Mouse (Mus musculus) bone marrow, adult 2 months (tissue): ENCODE measurements around the gene Mog. TPM values are rescaled to one million over a fixed set of nuclear protein-coding genes. Genes with fewer than 3 reads are reported as not detected.

Experiments
- H3K27ac ChIP-seq: fragments of 200-500 bp; 2 replicates; pipeline ENCODE4 v1.5.1; 2012; ENCODE audit warnings: low read depth, mild to moderate bottlenecking, control low read depth, inconsistent platforms, low read length; ENCODE audit not compliant: control insufficient read depth, poor library complexity, insufficient read depth
- H3K4me1 ChIP-seq: fragments of 200-500 bp; 2 replicates; pipeline ENCODE4 v1.6.1; 2011; ENCODE audit warnings: low read length; ENCODE audit not compliant: control insufficient read depth, insufficient read depth
- H3K4me3 ChIP-seq: fragments of 200-500 bp; replicated peaks from 2 replicates; pipeline ENCODE3; 2011; ENCODE audit warnings: mild to moderate bottlenecking, low read depth, low read length, control low read depth; ENCODE audit not compliant: control insufficient read depth
- CTCF ChIP-seq: fragments of 200-500 bp; IDR thresholded peaks from 2 replicates; pipeline ENCODE4 v1.5.1; 2011; ENCODE audit warnings: low read length, control low read depth; ENCODE audit not compliant: control insufficient read depth, insufficient read depth
- POLR2A ChIP-seq: fragments of 200-500 bp; IDR thresholded peaks from 2 replicates; pipeline ENCODE4 v1.6.1; 2011; ENCODE audit warnings: low read depth, mild to moderate bottlenecking, control low read depth, low read length, borderline replicate concordance; ENCODE audit not compliant: control insufficient read depth
- WGBS: fragments of 180-500 bp; shearing (Covaris S2); methylation state at CpG from one replicate; pipeline ENCODE4 v1.1.7; 2018; 5-methylcytosine and 5-hydroxymethylcytosine counted together
- polyA plus RNA-seq: library from polyadenylated mRNA; stranded (reverse); fragments of >200 nt; gene quantifications from 2 replicates; pipeline ENCODE4 v1.2.4, GENCODE M21; 2011; ENCODE audit warnings: low replicate concordance; ENCODE audit not compliant: missing spikeins, insufficient read depth, insufficient read length

Gene Mog
- polyA plus RNA-seq, 1 experiment: not detected

- no peak for TF ChIP-seq POLR2A
- TF ChIP-seq CTCF: no peak
- H3K27ac ChIP-seq: no peak overlapping the region
- no peaks in the 10 kb centered on the region; the same call in 1 of the 2 replicates for H3K4me1 ChIP-seq
- no peak overlapping the region for H3K4me3 ChIP-seq
- 34% methylated on average over 17 of the region's 17 CpGs for WGBS
Measured at GRCm38 (mm10) chr17:37009460-37010042, 13.6 kb downstream of the Mog start.

DNA sequence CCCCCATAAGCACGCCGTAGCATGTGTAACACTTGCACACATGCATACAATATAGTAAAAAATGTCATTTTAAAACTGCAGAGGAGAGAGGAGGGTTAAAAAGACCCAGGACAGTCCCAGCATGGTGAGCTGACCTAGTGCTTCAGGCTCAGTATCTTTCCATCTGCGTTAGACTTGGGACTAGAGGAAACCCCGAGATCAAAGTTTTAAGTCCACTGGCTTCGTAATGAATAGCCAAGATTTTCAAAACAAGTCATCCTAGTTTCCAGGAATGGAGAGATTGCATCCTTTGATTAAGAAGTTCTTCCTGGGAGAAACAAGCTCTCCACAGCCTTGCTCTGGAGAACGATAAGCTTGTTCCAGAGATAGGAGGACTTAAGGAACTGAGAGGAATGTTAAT is 15.0 kb downstream of the Mog start:
- no peak overlapping the region for H3K27ac ChIP-seq
- TF ChIP-seq POLR2A (no peak), CTCF (no peak)
- WGBS: 90% methylated on average over 6 of the region's 6 CpGs

GRCm38 (mm10) chr17:37003366-37003765 is 19.8 kb downstream of the Mog start:
- TF ChIP-seq CTCF: no peak
- no peak for TF ChIP-seq POLR2A
- 66% methylated on average over 4 of the region's 4 CpGs for WGBS
- no peak overlapping the region for H3K27ac ChIP-seq
- no peaks in the 10 kb centered on the region; the same call in 1 of the 2 replicates for H3K4me1 ChIP-seq
- no peak overlapping the region for H3K4me3 ChIP-seq

More for the DNA sequence above, 15.0 kb downstream of the Mog start:
- H3K4me1 ChIP-seq: no peaks in the 10 kb centered on the region; the same call in 1 of the 2 replicates
- H3K4me3 ChIP-seq: no peak overlapping the region

- 2% methylated on average over 49 of the region's 49 CpGs for WGBS
- Histone ChIP-seq H3K27ac (no peak overlapping the region), H3K4me1 (no peaks in the 10 kb centered on the region; the same call in 1 of the 2 replicates), H3K4me3 (peak overlapping the region; percentile 16)
- TF ChIP-seq CTCF (no peak), POLR2A (no peak)
Measured at GRCm38 (mm10) chr17:37002364-37003330, 20.6 kb downstream of the Mog start.

GRCm38 (mm10) chr17:37000863-37001262 is 22.3 kb downstream of the Mog start, which contains the start of gene Zfp57:
TSS of gene Zfp57 (plus strand) at chr17:37001163.
- Histone ChIP-seq H3K4me1 (no peaks in the 10 kb centered on the region), H3K27ac (no peak within 1 kb of the TSS), H3K4me3 (no peak within 1 kb of the TSS)
- 79% methylated on average over 7 of the region's 7 CpGs for WGBS
- TF ChIP-seq CTCF: no peak
- TF ChIP-seq POLR2A: no peak

DNA sequence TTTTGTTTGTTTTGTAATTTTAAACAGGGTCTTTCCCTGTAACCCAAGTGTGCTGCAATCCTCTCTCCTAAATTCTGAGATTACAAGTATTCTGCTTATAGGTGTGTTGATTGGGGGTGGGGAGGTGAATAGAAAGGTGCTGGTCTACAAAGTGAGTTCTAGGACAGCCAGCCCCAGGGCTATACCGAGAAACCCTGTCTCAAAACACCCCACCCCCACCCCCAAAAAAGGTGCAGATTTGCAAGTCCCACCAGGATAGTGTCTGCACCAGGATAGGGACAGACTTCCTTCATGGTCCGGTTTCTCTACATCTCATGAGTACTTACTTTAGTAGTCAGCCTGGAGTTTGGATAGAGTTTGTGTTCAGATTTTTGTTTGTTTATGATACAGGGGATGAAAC is 24.7 kb downstream of the Mog start:
- no peak for TF ChIP-seq CTCF
- no peak for TF ChIP-seq POLR2A
- no peak overlapping the region for H3K4me3 ChIP-seq
- no peaks in the 10 kb centered on the region for H3K4me1 ChIP-seq
- WGBS: 76% methylated on average over 2 of the region's 2 CpGs
- no peak overlapping the region for H3K27ac ChIP-seq

- Histone ChIP-seq H3K4me1 (no peaks in the 10 kb centered on the region), H3K27ac (no peak overlapping the region), H3K4me3 (no peak overlapping the region)
- 28% methylated on average over 7 of the region's 7 CpGs for WGBS
- TF ChIP-seq CTCF (peak; percentile 80), POLR2A (no peak)
Measured at GRCm38 (mm10) chr17:36997033-36997735, 26.0 kb downstream of the Mog start.

GRCm38 (mm10) chr17:36995448-36995847 is 27.8 kb downstream of the Mog start:
- 77% methylated on average over 3 of the region's 3 CpGs for WGBS
- Histone ChIP-seq H3K4me1 (no peaks in the 10 kb centered on the region), H3K4me3 (no peak overlapping the region), H3K27ac (no peak overlapping the region)
- TF ChIP-seq CTCF (no peak), POLR2A (no peak)
